In the genomic region with DNA sequence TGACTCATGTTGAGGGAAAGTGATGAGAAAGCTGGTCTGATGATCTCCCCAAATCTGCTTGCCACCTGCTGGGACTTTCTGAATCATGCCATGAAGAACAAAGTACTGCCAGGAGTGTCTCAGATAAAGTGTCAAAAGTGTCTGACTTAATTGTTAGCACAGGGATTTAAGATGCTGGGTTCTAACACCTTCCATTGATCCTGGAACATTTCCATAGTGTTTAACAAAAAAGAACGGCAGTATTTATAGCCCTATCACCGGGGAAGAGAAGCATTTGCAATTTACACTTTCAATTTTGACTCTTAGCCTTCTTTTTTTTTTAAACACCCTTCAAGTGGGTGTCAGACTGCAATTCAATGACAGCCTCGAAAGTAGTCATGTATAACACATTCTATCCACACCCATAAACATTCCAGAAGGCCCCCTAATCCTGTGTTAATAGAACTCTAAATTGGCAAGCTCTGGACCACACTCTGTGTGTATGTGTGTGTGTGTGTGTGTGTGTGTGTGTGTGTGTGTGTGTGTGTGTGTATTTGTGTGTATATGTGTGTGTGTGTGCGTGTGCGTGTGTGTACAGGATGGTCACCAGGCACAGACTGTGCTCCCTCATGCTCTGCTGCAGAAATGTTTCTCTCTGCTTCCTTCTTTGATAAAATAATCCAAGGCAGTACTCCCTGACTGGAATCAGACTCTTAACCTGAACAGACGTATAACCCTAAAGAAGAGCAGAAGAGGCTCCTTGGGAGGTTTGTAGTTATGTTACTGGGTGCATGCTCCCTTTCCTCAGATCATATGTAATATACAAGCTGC, we compare ENCODE assay signal across 16 mouse cellular contexts.
"Had no signal": no experiment of that assay in that cellular context is flagged by ENCODE, and none has a peak within 500 bp of the region (broad histone marks: within the 10 kb centered on the region; RNA-seq: fewer than 3 reads in every experiment).

No protein-coding gene starts in this region.

- H3K36me3 ChIP-seq: limb, embryonic 15.5 days; liver, embryonic 12.5 days; midbrain, embryonic 10.5 days; neural tube, embryonic 13.5 days had no signal

- H3K4me3 ChIP-seq: layer of hippocampus, adult 2 months; limb, embryonic 15.5 days; liver, embryonic 12.5 days; midbrain, embryonic 10.5 days; neural tube, embryonic 13.5 days had no signal

- H3K4me1 ChIP-seq: limb, embryonic 15.5 days; liver, embryonic 12.5 days; neural tube, embryonic 13.5 days had no signal

- ATAC-seq: liver, embryonic 12.5 days; midbrain, embryonic 16.5 days had no signal

- H3K4me2 ChIP-seq: limb, embryonic 15.5 days; liver, embryonic 12.5 days; lung, embryonic 14.5 days; neural tube, embryonic 13.5 days had no signal

- DNase-seq: kidney, postnatal 10 days; kidney, postnatal 4 days; lung, embryonic 14.5 days; lung, postnatal 10 days; lung, postnatal 4 days; retina, postnatal 1 day; right cerebral cortex, postnatal 4 days; spleen, adult 18-20 months; thymus, adult 2 months; thymus, postnatal 25 days had no signal

- H3K9me3 ChIP-seq: limb, embryonic 15.5 days; liver, embryonic 12.5 days; midbrain, embryonic 10.5 days; neural tube, embryonic 13.5 days had no signal

- H3K27me3 ChIP-seq: limb, embryonic 15.5 days; liver, embryonic 12.5 days; neural tube, embryonic 13.5 days had no signal

- H3K27ac ChIP-seq: layer of hippocampus, adult 2 months; limb, embryonic 15.5 days; liver, embryonic 12.5 days; midbrain, embryonic 10.5 days; neural tube, embryonic 13.5 days had no signal

- H3K9ac ChIP-seq: limb, embryonic 15.5 days; liver, embryonic 12.5 days; lung, embryonic 14.5 days; neural tube, embryonic 13.5 days had no signal
